Mouse (Mus musculus) lung, adult 2 months (tissue): Measurements from ENCODE around the gene Pin1.

Experiments
- CTCF ChIP-seq: fragments of 200-500 bp; IDR thresholded peaks from 2 replicates; pipeline ENCODE4 v1.5.1; 2011; ENCODE audit warnings: mild to moderate bottlenecking, low read length, control low read depth; ENCODE audit not compliant: insufficient read depth
- POLR2A ChIP-seq: fragments of 200-500 bp; IDR thresholded peaks from 2 replicates; pipeline ENCODE4 v1.6.1; 2011; ENCODE audit warnings: low read depth, mild to moderate bottlenecking, control low read depth, low read length, borderline replicate concordance; ENCODE audit errors: extremely low read depth

- TF ChIP-seq CTCF (no peak), POLR2A (no peak)
Measured at GRCm38 (mm10) chr9:20692863-20693262, 41.0 kb downstream of the Pin1 start.
